Mouse (Mus musculus) forelimb bud, embryonic 11.5 days (tissue): ENCODE data around the gene Wnt2b.

Experiments used
- DNase-seq: peaks from one replicate; pipeline ENCODE4 v3.0.0-alpha.2; 2012; ENCODE audit warnings: low read depth, low spot score

The Wnt2b gene

DNA sequence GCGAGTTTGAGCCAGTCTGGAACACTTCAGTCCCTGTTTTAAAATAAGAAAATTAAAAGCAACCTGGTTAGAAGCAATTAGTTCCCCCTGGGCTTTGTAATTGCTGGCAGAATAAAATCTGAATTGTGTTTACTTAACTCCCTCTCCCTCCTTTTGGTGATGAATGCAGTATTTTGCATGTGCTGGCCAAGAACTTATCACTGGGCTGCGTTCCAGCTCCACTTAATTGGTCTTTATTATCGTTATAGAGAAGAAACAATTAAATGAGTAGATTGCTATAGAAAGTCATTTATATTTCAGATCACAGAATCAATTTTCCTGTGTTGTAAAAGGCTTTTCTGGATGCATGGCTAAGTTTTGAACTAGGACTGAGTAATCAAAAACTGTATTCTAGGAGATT lies 65.6 kb downstream of the Wnt2b start:
- no peak for DNase-seq
